Mouse (Mus musculus): ENCODE measurements around the gene Luc7l3.

DNA sequence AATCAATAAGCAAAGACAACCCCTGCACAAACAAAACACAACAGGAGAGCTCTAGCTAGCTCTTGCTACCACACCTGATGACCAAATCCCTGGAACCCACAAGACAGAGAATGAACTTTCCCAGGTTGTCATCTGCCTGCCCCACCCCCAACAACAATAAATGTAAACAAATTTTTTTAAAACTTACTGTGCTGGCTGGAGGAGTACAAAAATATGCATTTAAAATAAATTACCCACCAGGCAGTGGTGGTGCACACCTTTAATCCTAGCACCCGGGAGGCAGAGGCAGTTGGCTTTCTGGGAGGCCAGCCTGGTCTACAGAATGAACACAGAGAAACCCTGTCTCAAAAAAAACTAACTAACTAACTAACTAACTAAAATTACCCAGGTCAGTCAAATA lies 4.8 kb downstream of the Luc7l3 start:
- TF ChIP-seq POLR2A (IDR thresholded peaks at IDR 0.05; ENCODE audit: borderline replicate concordance, insufficient read depth, low read length), result no peak
- no peak for TF ChIP-seq CTCF (IDR thresholded peaks at IDR 0.05; ENCODE audit: borderline replicate concordance, insufficient read depth, low read depth, low read length)
